Mouse (Mus musculus): ENCODE data around the gene Kifc3.

- no peak; the same call in 1 of the 2 replicates for TF ChIP-seq CTCF (IDR thresholded peaks at IDR 0.05; ENCODE audit: control insufficient read depth, insufficient read depth, insufficient replicate concordance, low read depth, low read length)
- TF ChIP-seq POLR2A (IDR thresholded peaks at IDR 0.05; ENCODE audit: control insufficient read depth, low read depth, low read length) = no peak
Measured at GRCm38 (mm10) chr8:95219623-95220022, 17.0 kb upstream of the Kifc3 start.

Measured in testis, adult 2 months (tissue).